Mouse (Mus musculus) erythroblast, embryonic 14.5 days (primary cell): Measurements from ENCODE around the gene Man2a2.

ENCODE experiments used
- GATA1 ChIP-seq: IDR thresholded peaks from 2 replicates; pipeline ENCODE4 v1.6.1; 2012; ENCODE audit warnings: low read length, inconsistent platforms, mixed read lengths
- TAL1 ChIP-seq: IDR thresholded peaks from 3 replicates; pipeline ENCODE4 v1.6.1; 2012; ENCODE audit warnings: low read length, inconsistent platforms, mixed read lengths

- no peak for TF ChIP-seq TAL1
- no peak for TF ChIP-seq GATA1
Observed at GRCm38 (mm10) chr7:80382919-80383318, 11.7 kb upstream of the Man2a2 start.
